Mouse (Mus musculus) limb, embryonic 13.5 days (tissue): ENCODE measurements around the gene E2f3. TPM values are rescaled to one million over a fixed set of nuclear protein-coding genes. Genes with fewer than 3 reads are reported as not detected.

Experiments
- polyA plus RNA-seq: library from polyadenylated mRNA; unstranded; fragments of >200 nt; fragmentation: Nextera tagmentation; extraction: Ambion mirVana; gene quantifications from 2 replicates; pipeline ENCODE4 v1.2.1, GENCODE M21; 2015

E2f3 gene
- polyA plus RNA-seq, 1 experiment from 2014 or later, result 13.6 TPM

Other genes starting within 250 kb of the E2f3 start
- gene Cdkal1, start 130.4 kb downstream of the E2f3 start, polyA plus RNA-seq, result 37.9 and 38.1 TPM in 2 replicates
- 8.2 and 8.5 TPM in 2 replicates for gene Mboat1, start 150.4 kb upstream of the E2f3 start, polyA plus RNA-seq